Mouse (Mus musculus): Measurements from ENCODE around the gene Mpped2.

Gene Mpped2

GRCm38 (mm10) chr2:106855623-106856350 is 162.7 kb downstream of the Mpped2 start:
- no peak for DNase-seq (ENCODE audit: low spot score in 2 of 2)

DNA sequence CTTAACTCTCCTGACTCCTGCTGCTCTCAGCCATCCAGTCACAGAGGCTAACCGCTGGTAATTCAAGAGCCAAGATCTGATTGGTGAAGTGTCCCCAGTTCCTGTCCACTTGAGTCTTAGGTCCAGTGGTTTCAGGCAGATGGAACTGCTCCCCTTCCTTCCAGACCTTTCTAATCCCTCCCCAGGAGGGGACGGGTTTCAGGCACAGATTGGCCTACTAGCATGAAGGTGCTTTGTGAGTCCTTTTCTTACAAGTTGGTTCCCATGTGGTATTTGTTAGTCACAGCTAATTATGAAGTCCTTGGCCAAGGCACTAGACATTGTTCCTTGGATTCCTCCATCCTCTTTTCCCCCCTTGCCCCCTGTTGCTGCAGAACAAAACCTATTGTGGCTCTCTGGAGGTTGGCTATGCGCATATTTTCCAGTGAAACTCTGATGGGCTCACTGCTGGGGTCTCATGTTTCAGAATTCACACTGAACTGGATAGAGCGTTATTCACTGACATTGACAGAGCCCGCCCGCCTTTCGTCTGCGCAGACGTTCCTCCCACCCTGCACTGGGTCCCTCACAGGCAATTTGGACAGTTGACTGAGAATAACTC is 163.4 kb downstream of the Mpped2 start:
- DNase-seq (ENCODE audit: low spot score in 2 of 2): no peak

DNA sequence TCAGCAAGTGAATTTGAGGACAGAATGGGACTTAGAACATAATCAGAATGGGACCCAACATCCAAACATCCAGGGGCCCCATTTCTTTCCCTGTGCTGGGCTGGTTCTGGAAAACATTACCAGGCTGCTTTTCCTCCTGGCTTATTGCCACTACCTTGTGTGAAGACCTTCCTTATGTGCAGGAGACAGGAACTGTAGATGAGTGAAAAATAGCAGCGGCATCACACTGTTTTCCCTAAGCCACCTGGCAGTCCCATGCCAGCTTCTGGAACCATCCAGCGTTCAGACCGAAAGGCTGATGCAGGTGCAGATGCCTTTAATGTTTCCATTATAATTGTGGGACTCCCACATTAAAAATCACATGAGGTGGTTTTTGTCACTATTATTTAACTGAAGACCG is 164.2 kb downstream of the Mpped2 start:
- DNase-seq (ENCODE audit: low spot score in 2 of 2): no peak

DNA sequence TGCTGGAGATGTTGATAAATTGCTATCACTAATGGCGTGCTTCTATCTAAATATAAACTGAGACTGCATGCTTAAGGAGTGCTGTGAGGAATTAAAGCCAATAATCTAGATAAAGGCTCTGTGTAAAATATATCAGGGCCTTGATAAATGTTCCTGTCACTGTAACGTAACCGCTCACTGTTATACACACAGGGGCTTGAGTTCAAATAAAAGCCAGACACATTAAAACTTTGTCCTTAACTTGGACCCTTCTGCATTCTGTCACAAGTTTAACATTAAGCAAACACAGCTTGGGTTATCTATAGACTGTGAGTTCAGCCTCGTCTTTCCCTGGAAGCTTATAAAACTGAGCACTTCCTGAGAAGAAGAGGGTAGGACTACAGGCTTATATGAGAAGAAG is 164.6 kb downstream of the Mpped2 start:
- no peak for DNase-seq (ENCODE audit: low spot score in 2 of 2)

GRCm38 (mm10) chr2:106860856-106861679 is 168.0 kb downstream of the Mpped2 start:
- DNase-seq (ENCODE audit: low spot score in 2 of 2): no peak

DNA sequence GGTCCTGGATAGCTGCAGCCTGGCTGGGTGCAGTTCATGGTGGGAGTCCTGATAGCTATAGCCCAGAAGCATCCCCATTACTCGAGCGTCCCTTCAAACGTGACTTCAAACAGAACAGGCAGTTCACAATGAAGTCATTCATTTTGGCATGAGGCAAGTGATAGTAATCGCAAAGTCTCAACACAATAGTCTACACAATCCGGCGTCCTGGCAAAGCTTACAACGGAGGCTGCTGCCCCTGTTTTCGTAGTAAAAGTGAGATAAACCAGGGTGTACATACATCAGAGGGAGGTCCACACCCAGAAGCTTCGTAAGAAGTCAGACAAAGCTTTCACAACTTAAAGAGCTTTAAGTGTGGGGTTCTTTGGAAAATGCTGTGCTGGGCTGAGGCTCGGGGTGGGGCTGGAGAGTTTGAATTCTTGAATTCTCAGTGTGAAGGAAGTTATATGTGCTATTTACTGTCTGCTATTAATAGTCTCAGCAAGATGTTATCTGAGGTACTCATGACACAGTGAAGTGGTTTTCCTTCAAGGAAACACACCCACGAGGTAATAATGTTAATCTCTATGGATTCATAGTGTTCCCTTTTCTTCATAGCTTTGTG is 170.1 kb downstream of the Mpped2 start:
- DNase-seq (ENCODE audit: low spot score in 2 of 2): no peak

GRCm38 (mm10) chr2:106865148-106865786 is 172.2 kb downstream of the Mpped2 start:
- no peak for DNase-seq (ENCODE audit: low spot score in 2 of 2)

- no peak for DNase-seq (ENCODE audit: low spot score in 2 of 2)
These were observed 173.2 kb downstream of the Mpped2 start for GRCm38 (mm10) chr2:106866303-106866702.

GRCm38 (mm10) chr2:106870886-106871285 is 177.8 kb downstream of the Mpped2 start:
- no peak for DNase-seq (ENCODE audit: low spot score in 2 of 2)

GRCm38 (mm10) chr2:106873166-106873565 is 180.1 kb downstream of the Mpped2 start:
- DNase-seq (ENCODE audit: low spot score in 2 of 2): no peak

- no peak for DNase-seq (ENCODE audit: low spot score in 2 of 2)
These were observed 190.3 kb downstream of the Mpped2 start for GRCm38 (mm10) chr2:106883390-106883789.

DNA sequence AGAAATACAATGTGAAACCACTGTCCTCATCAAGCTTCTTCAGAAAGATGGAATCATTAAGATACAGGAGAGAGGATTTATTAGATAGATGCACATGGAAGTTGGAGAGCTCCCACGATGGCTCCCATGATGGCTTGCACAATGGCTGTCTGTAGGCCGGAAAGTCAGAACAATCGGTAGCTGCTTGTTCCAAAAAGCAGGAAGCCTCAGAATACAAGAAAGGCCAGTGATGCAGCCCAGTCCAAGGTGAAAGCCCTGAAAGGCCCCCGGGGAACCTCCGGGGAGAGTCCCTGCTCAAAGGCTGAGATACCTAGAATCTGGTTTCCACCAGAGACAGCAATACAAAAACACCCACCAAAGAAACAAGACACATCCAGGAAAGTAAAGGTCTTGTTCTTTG is 195.1 kb downstream of the Mpped2 start:
- DNase-seq (ENCODE audit: low spot score in 2 of 2): no peak

GRCm38 (mm10) chr2:106889297-106890000 is 196.4 kb downstream of the Mpped2 start:
- peak; percentile 51 to 57 for DNase-seq (ENCODE audit: low spot score in 2 of 2)

GRCm38 (mm10) chr2:106893376-106893775 is 200.3 kb downstream of the Mpped2 start:
- no peak for DNase-seq (ENCODE audit: low spot score in 2 of 2)

- no peak for DNase-seq (ENCODE audit: low spot score in 2 of 2)
These were observed 202.4 kb downstream of the Mpped2 start for GRCm38 (mm10) chr2:106895326-106896023.

GRCm38 (mm10) chr2:106896024-106896384 is 202.9 kb downstream of the Mpped2 start:
- no peak for DNase-seq (ENCODE audit: low spot score in 2 of 2)

- DNase-seq (ENCODE audit: low spot score in 2 of 2): no peak
These were observed 218.9 kb downstream of the Mpped2 start for GRCm38 (mm10) chr2:106911951-106912480.

All from right cerebral cortex, postnatal 10 days (tissue).